Mouse (Mus musculus) frontal cortex, postnatal 25 days (tissue): ENCODE data around the gene Olfr830.
"Not testable (repeated sequence)": the region's sequence is repeated elsewhere in the genome, so short reads cannot be mapped to it uniquely, and the experiment has no call there.

ENCODE experiments used
- DNase-seq, 2 experiments: peaks; one replicate each; pipeline ENCODE4 v3.0.0; 2022; ENCODE audit warnings: low spot score in 2 of 2

The Olfr830 gene

GRCm38 (mm10) chr9:18874393-18874792 lies at the start of gene Olfr830:
Olfr830 (plus strand) TSS chr9:18874693.
- DNase-seq: no peak

GRCm38 (mm10) chr9:18854633-18855032 lies 19.9 kb upstream of the Olfr830 start, which contains the start of gene Olfr829:
Olfr829 (plus strand) TSS chr9:18854933.
- DNase-seq: no peak

- not testable (repeated sequence) for DNase-seq
Observed at GRCm38 (mm10) chr9:18907699-18908098, 33.2 kb downstream of the Olfr830 start.

GRCm38 (mm10) chr9:18927921-18928320 lies 53.4 kb downstream of the Olfr830 start:
- DNase-seq: not testable (repeated sequence)
